Mouse (Mus musculus): Measurements from ENCODE around the gene Brd7. TPM values are rescaled to one million over a fixed set of nuclear protein-coding genes. Genes with fewer than 3 reads are reported as not detected.

Brd7 gene
- polyA plus RNA-seq, 1 experiment from 2014 or later, result 70.7 TPM

GRCm38 (mm10) chr8:88361044-88361707 lies 818 bp downstream of the Brd7 start:
- Histone ChIP-seq H3K27ac (ENCODE audit: low read length) (peak overlapping the region; percentile 87), H3K4me1 (replicated peaks; ENCODE audit: control insufficient read depth, insufficient read depth, low read length) (peaks cover 26% of the 10 kb centered on the region), H3K4me3 (ENCODE audit: low read length) (peak overlapping the region; percentile 99), H3K27me3 (ENCODE audit: control insufficient read depth, insufficient read depth, low read depth, low read length) (no peaks in the 10 kb centered on the region), H3K4me2 (ENCODE audit: low read depth, low read length) (peak overlapping the region; percentile 90), H3K9ac (ENCODE audit: low read length) (peak overlapping the region; percentile 100), H3K9me3 (ENCODE audit: control insufficient read depth, low read length) (no peaks in the 10 kb centered on the region), H3K36me3 (ENCODE audit: control insufficient read depth, insufficient read depth, low read length) (peaks cover 23% of the 10 kb centered on the region)
- ATAC-seq (ENCODE audit: low read depth), result no peak
- 1% methylated on average over 31 of the region's 31 CpGs for WGBS

- peaks cover 26% of the 10 kb centered on the region for H3K4me1 ChIP-seq (replicated peaks; ENCODE audit: control insufficient read depth, insufficient read depth, low read length)
- no peaks in the 10 kb centered on the region for H3K9me3 ChIP-seq (ENCODE audit: control insufficient read depth, low read length)
- WGBS, result 62% methylated on average over 2 of the region's 2 CpGs
- peaks cover 30% of the 10 kb centered on the region for H3K36me3 ChIP-seq (ENCODE audit: control insufficient read depth, insufficient read depth, low read length)
- no peak for ATAC-seq (ENCODE audit: low read depth)
- peak overlapping the region; percentile 99 for H3K4me3 ChIP-seq (ENCODE audit: low read length)
- peak overlapping the region; percentile 90 for H3K4me2 ChIP-seq (ENCODE audit: low read depth, low read length)
- no peak overlapping the region for H3K27ac ChIP-seq (ENCODE audit: low read length)
- H3K27me3 ChIP-seq (ENCODE audit: control insufficient read depth, insufficient read depth, low read depth, low read length), result no peaks in the 10 kb centered on the region
- H3K9ac ChIP-seq (ENCODE audit: low read length), result no peak overlapping the region
These were observed 2.0 kb downstream of the Brd7 start for GRCm38 (mm10) chr8:88359959-88360358.

GRCm38 (mm10) chr8:88357946-88358345 lies 4.0 kb downstream of the Brd7 start:
- H3K4me3 ChIP-seq (ENCODE audit: low read length), result no peak overlapping the region
- peaks cover 43% of the 10 kb centered on the region for H3K36me3 ChIP-seq (ENCODE audit: control insufficient read depth, insufficient read depth, low read length)
- H3K4me1 ChIP-seq (replicated peaks; ENCODE audit: control insufficient read depth, insufficient read depth, low read length), result peaks cover 26% of the 10 kb centered on the region
- no peaks in the 10 kb centered on the region for H3K27me3 ChIP-seq (ENCODE audit: control insufficient read depth, insufficient read depth, low read depth, low read length)
- H3K4me2 ChIP-seq (ENCODE audit: low read depth, low read length), result no peak overlapping the region
- no peak overlapping the region for H3K9ac ChIP-seq (ENCODE audit: low read length)
- peak overlapping the region; percentile 40; the same call in 1 of the 2 replicates for H3K27ac ChIP-seq (ENCODE audit: low read length)
- no peak for ATAC-seq (ENCODE audit: low read depth)
- H3K9me3 ChIP-seq (ENCODE audit: control insufficient read depth, low read length), result no peaks in the 10 kb centered on the region
- 66% methylated on average over 5 of the region's 5 CpGs for WGBS

- H3K36me3 ChIP-seq (ENCODE audit: control insufficient read depth, insufficient read depth, low read length), result peaks cover 46% of the 10 kb centered on the region
- H3K9me3 ChIP-seq (ENCODE audit: control insufficient read depth, low read length), result no peaks in the 10 kb centered on the region
- H3K4me2 ChIP-seq (ENCODE audit: low read depth, low read length), result no peak overlapping the region
- no peaks in the 10 kb centered on the region for H3K27me3 ChIP-seq (ENCODE audit: control insufficient read depth, insufficient read depth, low read depth, low read length)
- no peak overlapping the region for H3K4me3 ChIP-seq (ENCODE audit: low read length)
- peaks cover 21% of the 10 kb centered on the region for H3K4me1 ChIP-seq (replicated peaks; ENCODE audit: control insufficient read depth, insufficient read depth, low read length)
- no peak for ATAC-seq (ENCODE audit: low read depth)
- 60% methylated on average over 5 of the region's 5 CpGs for WGBS
- H3K9ac ChIP-seq (ENCODE audit: low read length), result no peak overlapping the region
- H3K27ac ChIP-seq (ENCODE audit: low read length), result peak overlapping the region; percentile 40; the same call in 1 of the 2 replicates
These were observed 4.6 kb downstream of the Brd7 start for GRCm38 (mm10) chr8:88357226-88357933.

- Histone ChIP-seq H3K9ac (ENCODE audit: low read length) (no peak overlapping the region), H3K9me3 (ENCODE audit: control insufficient read depth, low read length) (no peaks in the 10 kb centered on the region), H3K27me3 (ENCODE audit: control insufficient read depth, insufficient read depth, low read depth, low read length) (no peaks in the 10 kb centered on the region), H3K36me3 (ENCODE audit: control insufficient read depth, insufficient read depth, low read length) (peaks cover 64% of the 10 kb centered on the region), H3K4me1 (replicated peaks; ENCODE audit: control insufficient read depth, insufficient read depth, low read length) (no peaks in the 10 kb centered on the region), H3K27ac (ENCODE audit: low read length) (no peak overlapping the region), H3K4me2 (ENCODE audit: low read depth, low read length) (no peak overlapping the region), H3K4me3 (ENCODE audit: low read length) (no peak overlapping the region)
- WGBS, result 45% methylated on average over 2 of the region's 2 CpGs
- ATAC-seq (ENCODE audit: low read depth), result no peak
These were observed 12.9 kb downstream of the Brd7 start for GRCm38 (mm10) chr8:88349046-88349445.

GRCm38 (mm10) chr8:88342026-88342425 lies 20.0 kb downstream of the Brd7 start:
- Histone ChIP-seq H3K4me3 (ENCODE audit: low read length) (no peak overlapping the region), H3K9ac (ENCODE audit: low read length) (no peak overlapping the region), H3K4me2 (ENCODE audit: low read depth, low read length) (no peak overlapping the region), H3K4me1 (replicated peaks; ENCODE audit: control insufficient read depth, insufficient read depth, low read length) (0 out of 2 replicates have a peak, but pooled peaks cover 2% of the 10 kb centered on the region), H3K27me3 (ENCODE audit: control insufficient read depth, insufficient read depth, low read depth, low read length) (no peaks in the 10 kb centered on the region), H3K9me3 (ENCODE audit: control insufficient read depth, low read length) (no peaks in the 10 kb centered on the region), H3K27ac (ENCODE audit: low read length) (no peak overlapping the region), H3K36me3 (ENCODE audit: control insufficient read depth, insufficient read depth, low read length) (peaks cover 63% of the 10 kb centered on the region)
- no peak for ATAC-seq (ENCODE audit: low read depth)
- 85% methylated on average over 4 of the region's 4 CpGs for WGBS

GRCm38 (mm10) chr8:88339887-88340695 lies 21.9 kb downstream of the Brd7 start:
- 70% methylated on average over 2 of the region's 2 CpGs for WGBS
- H3K9me3 ChIP-seq (ENCODE audit: control insufficient read depth, low read length), result no peaks in the 10 kb centered on the region
- no peak for ATAC-seq (ENCODE audit: low read depth)
- no peak overlapping the region for H3K4me2 ChIP-seq (ENCODE audit: low read depth, low read length)
- H3K27ac ChIP-seq (ENCODE audit: low read length), result 0 out of 2 replicates have a peak overlapping the region, but pooled peaks have one; percentile 25
- 0 out of 2 replicates have a peak, but pooled peaks cover 2% of the 10 kb centered on the region for H3K4me1 ChIP-seq (replicated peaks; ENCODE audit: control insufficient read depth, insufficient read depth, low read length)
- no peaks in the 10 kb centered on the region for H3K27me3 ChIP-seq (ENCODE audit: control insufficient read depth, insufficient read depth, low read depth, low read length)
- H3K36me3 ChIP-seq (ENCODE audit: control insufficient read depth, insufficient read depth, low read length), result peaks cover 58% of the 10 kb centered on the region
- H3K4me3 ChIP-seq (ENCODE audit: low read length), result no peak overlapping the region
- H3K9ac ChIP-seq (ENCODE audit: low read length), result no peak overlapping the region

- no peak for ATAC-seq (ENCODE audit: low read depth)
- peaks cover 52% of the 10 kb centered on the region for H3K36me3 ChIP-seq (ENCODE audit: control insufficient read depth, insufficient read depth, low read length)
- no peak overlapping the region for H3K27ac ChIP-seq (ENCODE audit: low read length)
- no peaks in the 10 kb centered on the region for H3K9me3 ChIP-seq (ENCODE audit: control insufficient read depth, low read length)
- H3K27me3 ChIP-seq (ENCODE audit: control insufficient read depth, insufficient read depth, low read depth, low read length), result no peaks in the 10 kb centered on the region
- H3K4me2 ChIP-seq (ENCODE audit: low read depth, low read length), result no peak overlapping the region
- 0 out of 2 replicates have a peak, but pooled peaks cover 2% of the 10 kb centered on the region for H3K4me1 ChIP-seq (replicated peaks; ENCODE audit: control insufficient read depth, insufficient read depth, low read length)
- no peak overlapping the region for H3K9ac ChIP-seq (ENCODE audit: low read length)
- no peak overlapping the region for H3K4me3 ChIP-seq (ENCODE audit: low read length)
- 33% methylated on average over 3 of the region's 3 CpGs for WGBS
These were observed 22.8 kb downstream of the Brd7 start for GRCm38 (mm10) chr8:88339221-88339620.

- WGBS, result 74% methylated on average over 3 of the region's 3 CpGs
- peaks cover 51% of the 10 kb centered on the region for H3K36me3 ChIP-seq (ENCODE audit: control insufficient read depth, insufficient read depth, low read length)
- no peak overlapping the region for H3K9ac ChIP-seq (ENCODE audit: low read length)
- no peak overlapping the region; the same call in 1 of the 2 replicates for H3K27ac ChIP-seq (ENCODE audit: low read length)
- H3K27me3 ChIP-seq (ENCODE audit: control insufficient read depth, insufficient read depth, low read depth, low read length), result no peaks in the 10 kb centered on the region
- no peak overlapping the region for H3K4me3 ChIP-seq (ENCODE audit: low read length)
- H3K4me2 ChIP-seq (ENCODE audit: low read depth, low read length), result no peak overlapping the region
- no peak for ATAC-seq (ENCODE audit: low read depth)
- no peaks in the 10 kb centered on the region for H3K9me3 ChIP-seq (ENCODE audit: control insufficient read depth, low read length)
- 0 out of 2 replicates have a peak, but pooled peaks cover 2% of the 10 kb centered on the region for H3K4me1 ChIP-seq (replicated peaks; ENCODE audit: control insufficient read depth, insufficient read depth, low read length)
These were observed 27.0 kb downstream of the Brd7 start for GRCm38 (mm10) chr8:88334975-88335374.
